Mouse (Mus musculus): Measurements from ENCODE around the gene Sh3kbp1. TPM values are rescaled to one million over a fixed set of nuclear protein-coding genes. Genes with fewer than 3 reads are reported as not detected.

Gene Sh3kbp1
- 217 to 226 TPM (median 220 TPM) in 4 replicates for total RNA-seq (2023)

DNA sequence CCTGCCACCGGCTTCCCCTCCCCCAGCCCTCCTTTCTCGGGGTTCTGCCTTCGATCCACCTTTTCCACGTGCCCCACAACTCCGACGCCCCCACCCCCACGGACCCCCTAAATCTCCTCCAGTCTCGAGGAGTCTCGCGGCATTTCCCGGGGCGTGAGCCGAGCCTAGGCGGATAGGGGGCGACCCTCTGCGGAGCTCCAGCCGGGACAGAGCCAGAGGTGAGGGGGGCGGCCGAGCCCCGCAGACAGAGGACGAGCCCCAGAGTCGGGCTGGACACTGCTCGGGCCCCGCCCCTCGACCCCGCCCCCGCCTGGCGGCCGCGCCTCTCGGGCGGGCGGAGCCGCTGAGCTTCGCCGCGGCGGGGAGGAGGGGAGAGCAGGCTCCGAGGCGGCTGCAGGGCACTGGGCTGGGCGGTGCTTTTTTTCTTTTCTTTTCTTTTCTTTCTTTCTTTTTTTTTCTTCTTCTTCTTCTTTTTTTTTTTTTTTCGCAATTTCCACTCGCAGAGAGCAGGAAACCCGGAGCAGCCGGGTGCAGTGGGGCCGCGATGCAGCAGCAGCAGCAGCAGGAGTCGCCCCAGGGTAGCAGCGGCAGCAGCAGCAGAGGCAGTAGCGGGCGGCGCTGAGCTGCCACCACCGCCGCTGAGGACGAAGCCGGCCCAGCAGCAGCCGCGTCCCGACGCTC, at the start of gene Sh3kbp1:
TSS of gene Sh3kbp1 (plus strand) at position 366 of the 681 bp plus-strand sequence.

GRCm38 (mm10) chrX:159988002-159988960, 361.2 kb downstream of the Sh3kbp1 start, which contains the start of gene Map3k15:
TSS of gene Map3k15 (plus strand) at chrX:159988433.

Other genes with a start within 250 kb of the Sh3kbp1 start
- not detected in 4 replicates for gene Map7d2, start 212.7 kb upstream of the Sh3kbp1 start, total RNA-seq (2023)
- 35.8 to 37.5 TPM (median 36.5 TPM) in 4 replicates for gene Bclaf3, start 100.6 kb upstream of the Sh3kbp1 start, total RNA-seq (2023)